Mouse (Mus musculus) brain, embryonic 18.5 days (tissue): ENCODE results near the gene Ly6g6d.

Experiments used
- DNase-seq: peaks from one replicate; pipeline ENCODE4 v3.0.0-alpha.2; 2012; ENCODE audit warnings: low read depth, low spot score

The Ly6g6d gene

DNA sequence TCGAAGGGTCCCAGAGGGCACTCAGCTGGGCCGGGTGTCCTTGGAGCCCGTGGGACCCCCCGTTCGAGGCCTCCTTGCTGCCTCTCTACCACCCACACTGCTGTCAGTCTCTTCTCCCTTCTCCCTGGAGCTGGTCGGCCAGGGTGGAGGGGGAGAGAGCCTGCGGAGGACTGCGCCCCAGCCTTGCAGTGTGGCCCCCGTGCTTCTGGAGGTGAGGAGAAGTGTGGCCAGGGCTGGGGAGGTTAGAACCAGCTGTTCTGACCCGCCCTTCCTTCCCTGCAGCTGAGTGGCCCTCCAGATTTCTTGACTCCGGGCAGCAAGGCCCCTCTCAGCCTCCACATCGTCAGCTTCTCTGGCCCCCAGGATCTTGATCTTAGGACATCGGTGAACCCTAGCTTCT is 53.6 kb downstream of the Ly6g6d start:
- no peak for DNase-seq

DNA sequence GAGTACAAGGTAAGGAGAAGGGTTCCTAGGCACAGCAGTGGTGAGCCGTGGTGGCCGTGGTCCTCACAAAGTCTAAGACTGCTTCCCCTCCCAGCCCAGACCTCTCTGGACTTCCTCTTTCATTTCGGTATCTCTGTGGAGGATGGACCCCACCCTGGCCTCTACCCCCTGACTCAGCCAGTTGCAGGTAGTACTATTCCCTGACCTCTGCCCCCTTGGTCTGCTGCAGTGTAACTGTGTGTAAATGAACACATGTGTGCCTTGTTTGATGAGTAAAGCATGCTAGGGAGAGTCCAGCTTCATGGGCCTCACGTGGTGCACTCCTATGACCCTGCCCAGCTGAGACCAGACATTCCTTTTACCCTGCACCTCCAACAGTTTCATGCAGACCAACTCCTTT is 54.1 kb downstream of the Ly6g6d start:
- no peak for DNase-seq

- DNase-seq = no peak
Observed at GRCm38 (mm10) chr17:35023221-35023620, 54.6 kb downstream of the Ly6g6d start.

DNA sequence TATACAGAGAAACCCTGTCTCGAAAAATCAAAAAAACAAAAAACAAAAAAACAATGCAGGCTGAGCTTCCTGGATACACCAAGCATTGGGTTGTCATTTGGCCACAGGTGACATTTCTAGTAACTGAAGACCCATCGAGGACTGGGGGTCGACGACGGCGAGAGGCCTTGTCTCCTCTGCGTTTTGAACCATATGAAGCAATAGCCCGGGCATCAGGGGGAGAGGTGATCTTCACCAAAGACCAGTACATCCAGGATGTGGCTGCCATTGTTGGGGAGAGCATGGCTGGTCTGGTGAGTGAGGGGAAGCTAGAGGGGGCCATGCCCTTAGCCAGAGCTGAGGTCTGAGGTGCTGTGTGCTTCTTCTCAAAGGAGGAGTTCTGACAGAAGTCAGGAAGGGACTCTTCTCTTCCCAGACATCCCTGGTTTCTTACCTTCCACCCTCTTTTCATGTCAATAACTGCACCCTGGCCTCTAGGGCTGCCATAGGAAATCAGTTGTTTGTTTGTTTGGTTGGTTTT is 55.3 kb downstream of the Ly6g6d start:
- DNase-seq = no peak

GRCm38 (mm10) chr17:35021842-35022477 is 55.9 kb downstream of the Ly6g6d start:
- no peak for DNase-seq
